Mouse (Mus musculus): ENCODE data around the gene Pip5k1a. TPM values are rescaled to one million over a fixed set of nuclear protein-coding genes. Genes with fewer than 3 reads are reported as not detected.

Gene Pip5k1a
- polyA plus RNA-seq, 1 experiment from 2014 or later, result 13.7 TPM

GRCm38 (mm10) chr3:95065553-95065952 lies 41.2 kb downstream of the Pip5k1a start:
- Histone ChIP-seq H3K9me3 (ENCODE audit: control insufficient read depth, low read length) (no peaks in the 10 kb centered on the region), H3K36me3 (ENCODE audit: control insufficient read depth, insufficient read depth, low read length) (peaks cover 96% of the 10 kb centered on the region), H3K9ac (ENCODE audit: low read depth, low read length) (no peak overlapping the region), H3K4me3 (ENCODE audit: low read depth, low read length) (no peak overlapping the region), H3K27ac (replicated peaks; ENCODE audit: low read depth, low read length) (no peak overlapping the region), H3K4me1 (ENCODE audit: control insufficient read depth, insufficient read depth, low read length) (no peaks in the 10 kb centered on the region), H3K27me3 (replicated peaks; ENCODE audit: control insufficient read depth, insufficient read depth, low read length) (no peaks in the 10 kb centered on the region), H3K4me2 (ENCODE audit: low read depth, low read length) (no peak overlapping the region)
- WGBS, result 91% methylated on average over 1 of the region's 1 CpGs
- DNase-seq (ENCODE audit: low spot score) (no peak), ATAC-seq (ENCODE audit: low read depth) (no peak)

- Histone ChIP-seq H3K9me3 (ENCODE audit: control insufficient read depth, low read length) (no peaks in the 10 kb centered on the region), H3K4me1 (ENCODE audit: control insufficient read depth, insufficient read depth, low read length) (no peaks in the 10 kb centered on the region), H3K4me2 (ENCODE audit: low read depth, low read length) (no peak overlapping the region), H3K27ac (replicated peaks; ENCODE audit: low read depth, low read length) (no peak overlapping the region), H3K36me3 (ENCODE audit: control insufficient read depth, insufficient read depth, low read length) (peaks cover 97% of the 10 kb centered on the region), H3K9ac (ENCODE audit: low read depth, low read length) (no peak overlapping the region), H3K27me3 (replicated peaks; ENCODE audit: control insufficient read depth, insufficient read depth, low read length) (no peaks in the 10 kb centered on the region), H3K4me3 (ENCODE audit: low read depth, low read length) (no peak overlapping the region)
- 94% methylated on average over 4 of the region's 4 CpGs for WGBS
- DNase-seq (ENCODE audit: low spot score) (no peak), ATAC-seq (ENCODE audit: low read depth) (no peak)
These were observed 43.0 kb downstream of the Pip5k1a start for GRCm38 (mm10) chr3:95063741-95064140.

- H3K4me1 ChIP-seq (ENCODE audit: control insufficient read depth, insufficient read depth, low read length), result peaks cover 5% of the 10 kb centered on the region; the same call in 1 of the 2 replicates
- H3K27ac ChIP-seq (replicated peaks; ENCODE audit: low read depth, low read length), result peak overlapping the region; percentile 21
- DNase-seq (ENCODE audit: low spot score) (peak; percentile 71), ATAC-seq (ENCODE audit: low read depth) (peak; percentile 47)
- H3K36me3 ChIP-seq (ENCODE audit: control insufficient read depth, insufficient read depth, low read length), result peaks cover 52% of the 10 kb centered on the region
- H3K27me3 ChIP-seq (replicated peaks; ENCODE audit: control insufficient read depth, insufficient read depth, low read length), result no peaks in the 10 kb centered on the region
- H3K4me2 ChIP-seq (ENCODE audit: low read depth, low read length), result no peak overlapping the region
- no peak overlapping the region for H3K4me3 ChIP-seq (ENCODE audit: low read depth, low read length)
- no peak overlapping the region for H3K9ac ChIP-seq (ENCODE audit: low read depth, low read length)
- WGBS, result 53% methylated on average over 8 of the region's 8 CpGs
- no peaks in the 10 kb centered on the region for H3K9me3 ChIP-seq (ENCODE audit: control insufficient read depth, low read length)
These were observed 48.7 kb downstream of the Pip5k1a start for GRCm38 (mm10) chr3:95058078-95058477.

- 80% methylated on average over 7 of the region's 7 CpGs for WGBS
- H3K9ac ChIP-seq (ENCODE audit: low read depth, low read length), result no peak overlapping the region
- H3K27me3 ChIP-seq (replicated peaks; ENCODE audit: control insufficient read depth, insufficient read depth, low read length), result no peaks in the 10 kb centered on the region
- peaks cover 34% of the 10 kb centered on the region for H3K36me3 ChIP-seq (ENCODE audit: control insufficient read depth, insufficient read depth, low read length)
- DNase-seq (ENCODE audit: low spot score) (peak; percentile 56), ATAC-seq (ENCODE audit: low read depth) (0 out of 2 replicates have a peak, but pooled peaks have one; percentile 27)
- no peaks in the 10 kb centered on the region for H3K9me3 ChIP-seq (ENCODE audit: control insufficient read depth, low read length)
- no peak overlapping the region for H3K4me3 ChIP-seq (ENCODE audit: low read depth, low read length)
- H3K4me2 ChIP-seq (ENCODE audit: low read depth, low read length), result no peak overlapping the region
- no peak overlapping the region for H3K27ac ChIP-seq (replicated peaks; ENCODE audit: low read depth, low read length)
- peaks cover 5% of the 10 kb centered on the region; the same call in 1 of the 2 replicates for H3K4me1 ChIP-seq (ENCODE audit: control insufficient read depth, insufficient read depth, low read length)
These were observed 50.5 kb downstream of the Pip5k1a start for GRCm38 (mm10) chr3:95056275-95056674.

GRCm38 (mm10) chr3:95054481-95055260 lies 52.1 kb downstream of the Pip5k1a start:
- Histone ChIP-seq H3K9ac (ENCODE audit: low read depth, low read length) (no peak overlapping the region), H3K4me1 (ENCODE audit: control insufficient read depth, insufficient read depth, low read length) (peaks cover 5% of the 10 kb centered on the region; the same call in 1 of the 2 replicates), H3K27ac (replicated peaks; ENCODE audit: low read depth, low read length) (peak overlapping the region; percentile 25), H3K27me3 (replicated peaks; ENCODE audit: control insufficient read depth, insufficient read depth, low read length) (no peaks in the 10 kb centered on the region), H3K4me3 (ENCODE audit: low read depth, low read length) (no peak overlapping the region), H3K9me3 (ENCODE audit: control insufficient read depth, low read length) (no peaks in the 10 kb centered on the region), H3K36me3 (ENCODE audit: control insufficient read depth, insufficient read depth, low read length) (peaks cover 18% of the 10 kb centered on the region), H3K4me2 (ENCODE audit: low read depth, low read length) (no peak overlapping the region)
- WGBS, result 32% methylated on average over 10 of the region's 10 CpGs
- DNase-seq (ENCODE audit: low spot score), result peak; percentile 80
- ATAC-seq (ENCODE audit: low read depth), result peak; percentile 76

- Histone ChIP-seq H3K9ac (ENCODE audit: low read depth, low read length) (no peak overlapping the region), H3K36me3 (ENCODE audit: control insufficient read depth, insufficient read depth, low read length) (peaks cover 8% of the 10 kb centered on the region; the same call in 1 of the 2 replicates), H3K4me2 (ENCODE audit: low read depth, low read length) (no peak overlapping the region), H3K9me3 (ENCODE audit: control insufficient read depth, low read length) (no peaks in the 10 kb centered on the region), H3K4me1 (ENCODE audit: control insufficient read depth, insufficient read depth, low read length) (peaks cover 5% of the 10 kb centered on the region; the same call in 1 of the 2 replicates), H3K4me3 (ENCODE audit: low read depth, low read length) (no peak overlapping the region), H3K27me3 (replicated peaks; ENCODE audit: control insufficient read depth, insufficient read depth, low read length) (no peaks in the 10 kb centered on the region), H3K27ac (replicated peaks; ENCODE audit: low read depth, low read length) (no peak overlapping the region)
- peak; percentile 72 for DNase-seq (ENCODE audit: low spot score)
- WGBS, result 47% methylated on average over 3 of the region's 3 CpGs
- no peak for ATAC-seq (ENCODE audit: low read depth)
These were observed 53.0 kb downstream of the Pip5k1a start for GRCm38 (mm10) chr3:95053701-95054100.

GRCm38 (mm10) chr3:95052959-95053358 lies 53.8 kb downstream of the Pip5k1a start:
- Histone ChIP-seq H3K36me3 (ENCODE audit: control insufficient read depth, insufficient read depth, low read length) (peaks cover 1% of the 10 kb centered on the region; the same call in 1 of the 2 replicates), H3K27me3 (replicated peaks; ENCODE audit: control insufficient read depth, insufficient read depth, low read length) (no peaks in the 10 kb centered on the region), H3K9ac (ENCODE audit: low read depth, low read length) (no peak overlapping the region), H3K4me2 (ENCODE audit: low read depth, low read length) (no peak overlapping the region), H3K4me1 (ENCODE audit: control insufficient read depth, insufficient read depth, low read length) (peaks cover 5% of the 10 kb centered on the region; the same call in 1 of the 2 replicates), H3K4me3 (ENCODE audit: low read depth, low read length) (no peak overlapping the region), H3K27ac (replicated peaks; ENCODE audit: low read depth, low read length) (no peak overlapping the region), H3K9me3 (ENCODE audit: control insufficient read depth, low read length) (no peaks in the 10 kb centered on the region)
- WGBS, result 51% methylated on average over 1 of the region's 1 CpGs
- DNase-seq (ENCODE audit: low spot score) (peak; percentile 71), ATAC-seq (ENCODE audit: low read depth) (no peak)

- 57% methylated on average over 3 of the region's 3 CpGs for WGBS
- no peak for DNase-seq (ENCODE audit: low spot score)
- H3K27ac ChIP-seq (replicated peaks; ENCODE audit: low read depth, low read length), result no peak overlapping the region
These were observed 58.8 kb downstream of the Pip5k1a start for GRCm38 (mm10) chr3:95047914-95048313.

More at GRCm38 (mm10) chr3:95047914-95048313, 58.8 kb downstream of the Pip5k1a start:
- Histone ChIP-seq H3K9ac (ENCODE audit: low read depth, low read length) (no peak overlapping the region), H3K36me3 (ENCODE audit: control insufficient read depth, insufficient read depth, low read length) (no peaks in the 10 kb centered on the region), H3K4me3 (ENCODE audit: low read depth, low read length) (no peak overlapping the region), H3K9me3 (ENCODE audit: control insufficient read depth, low read length) (no peaks in the 10 kb centered on the region), H3K4me1 (ENCODE audit: control insufficient read depth, insufficient read depth, low read length) (0 out of 2 replicates have a peak, but pooled peaks cover under 1% of the 10 kb centered on the region), H3K27me3 (replicated peaks; ENCODE audit: control insufficient read depth, insufficient read depth, low read length) (no peaks in the 10 kb centered on the region), H3K4me2 (ENCODE audit: low read depth, low read length) (no peak overlapping the region)
- no peak for ATAC-seq (ENCODE audit: low read depth)
